Mouse (Mus musculus) thymus, adult 2 months (tissue): ENCODE measurements around the gene Pdcl2. TPM values are rescaled to one million over a fixed set of nuclear protein-coding genes. Genes with fewer than 3 reads are reported as not detected.

Source experiments
- DNase-seq: peaks from one replicate; pipeline ENCODE4 v3.0.0; 2021
- H3K27ac ChIP-seq: fragments of 200-500 bp; 2 replicates; pipeline ENCODE4 v1.5.1; 2012; ENCODE audit warnings: low read length, control low read depth; ENCODE audit not compliant: control insufficient read depth, insufficient read depth
- H3K27me3 ChIP-seq: fragments of 200-500 bp; 2 replicates; pipeline ENCODE4 v1.6.1; 2012; ENCODE audit warnings: mild to moderate bottlenecking, low read length, moderate library complexity, mixed read lengths; ENCODE audit not compliant: control insufficient read depth, insufficient read depth
- H3K36me3 ChIP-seq: fragments of 200-500 bp; 2 replicates; pipeline ENCODE4 v1.6.1; 2012; ENCODE audit warnings: mild to moderate bottlenecking, low read length, moderate library complexity; ENCODE audit not compliant: control insufficient read depth, insufficient read depth
- H3K4me1 ChIP-seq: fragments of 200-500 bp; replicated peaks from 2 replicates; pipeline ENCODE4 v1.6.1; 2012; ENCODE audit warnings: low read length; ENCODE audit not compliant: control insufficient read depth, insufficient read depth
- H3K4me3 ChIP-seq: fragments of 200-500 bp; 2 replicates; pipeline ENCODE4 v1.5.1; 2012; ENCODE audit warnings: mild to moderate bottlenecking, low read length, control low read depth, moderate library complexity; ENCODE audit not compliant: control insufficient read depth, insufficient read depth
- CTCF ChIP-seq: fragments of 200-500 bp; IDR thresholded peaks from 2 replicates; pipeline ENCODE4 v1.5.1; 2012; ENCODE audit warnings: mild to moderate bottlenecking, control low read depth, low read length, moderate library complexity, borderline replicate concordance; ENCODE audit not compliant: control insufficient read depth, poor library complexity, insufficient read depth; ENCODE audit errors: extremely low read depth
- POLR2A ChIP-seq: fragments of 200-500 bp; IDR thresholded peaks from 2 replicates; pipeline ENCODE4 v1.6.1; 2012; ENCODE audit warnings: mild to moderate bottlenecking, low read length, control low read depth, moderate library complexity; ENCODE audit not compliant: control insufficient read depth, poor library complexity, insufficient read depth; ENCODE audit errors: extremely low read depth
- WGBS: fragments of 180-500 bp; shearing (Covaris S2); methylation state at CpG from one replicate; pipeline ENCODE4 v1.1.7; 2018; 5-methylcytosine and 5-hydroxymethylcytosine counted together
- polyA plus RNA-seq: library from polyadenylated mRNA; depleted of rRNA; stranded (reverse); fragments of >200 nt; gene quantifications from 2 replicates; pipeline ENCODE4 v1.2.3, GENCODE M21; 2012; rRNA removed

Pdcl2 gene
- polyA plus RNA-seq, 1 experiment, result not detected

GRCm38 (mm10) chr5:76285699-76286098 is 45.3 kb downstream of the Pdcl2 start:
- 92% methylated on average over 4 of the region's 4 CpGs for WGBS
- no peak for DNase-seq
- Histone ChIP-seq H3K36me3 (no peaks in the 10 kb centered on the region), H3K4me3 (no peak overlapping the region), H3K4me1 (no peaks in the 10 kb centered on the region), H3K27me3 (no peaks in the 10 kb centered on the region), H3K27ac (no peak overlapping the region)
- no peak for TF ChIP-seq CTCF
- no peak for TF ChIP-seq POLR2A

DNA sequence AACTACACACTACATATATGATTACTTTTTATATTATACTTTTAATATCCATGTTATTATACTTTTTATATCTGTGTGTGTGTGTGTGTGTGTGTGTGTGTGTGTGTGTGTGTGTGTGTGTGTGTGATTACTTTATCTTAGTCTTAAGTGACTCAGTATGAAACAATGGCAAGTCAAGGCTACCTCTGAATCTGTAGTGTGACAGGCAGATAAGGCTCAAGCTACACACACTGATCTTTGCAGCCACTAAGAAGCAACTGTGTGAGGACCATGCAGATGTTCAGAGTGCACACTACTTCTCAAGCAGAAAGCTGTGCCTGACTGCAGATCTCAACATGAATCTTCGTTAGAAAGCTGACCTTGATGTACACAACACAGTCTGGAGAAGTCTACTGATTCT is 47.1 kb downstream of the Pdcl2 start:
- H3K4me1 ChIP-seq, result no peaks in the 10 kb centered on the region

DNA sequence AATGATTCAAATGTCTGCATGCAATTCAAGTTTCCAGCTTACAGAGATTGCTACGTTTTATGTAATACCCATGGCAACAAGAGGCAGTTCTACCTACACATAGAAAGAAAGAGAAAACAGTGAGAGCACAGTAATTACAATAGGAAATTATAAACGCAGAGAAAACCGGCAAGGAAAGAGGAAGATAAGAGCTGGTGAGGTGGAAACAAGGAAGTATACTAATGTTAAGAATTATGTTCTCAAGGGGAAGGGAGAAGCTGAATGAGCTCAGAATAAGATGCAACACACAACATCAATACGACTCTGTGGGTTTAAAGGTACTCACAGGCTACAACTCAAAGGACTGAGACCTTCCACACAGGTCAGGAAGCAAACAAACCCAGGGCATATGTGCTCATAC is 56.0 kb downstream of the Pdcl2 start:
- H3K27me3 ChIP-seq, result no peaks in the 10 kb centered on the region
- H3K4me1 ChIP-seq, result no peaks in the 10 kb centered on the region
- no peak for DNase-seq
- TF ChIP-seq POLR2A (no peak), CTCF (no peak)
- H3K27ac ChIP-seq, result no peak overlapping the region
- 37% methylated on average over 4 of the region's 4 CpGs for WGBS
- no peak overlapping the region for H3K4me3 ChIP-seq
- H3K36me3 ChIP-seq, result no peaks in the 10 kb centered on the region

More for the DNA sequence above, 47.1 kb downstream of the Pdcl2 start:
- no peak overlapping the region for H3K27ac ChIP-seq
- H3K36me3 ChIP-seq, result no peaks in the 10 kb centered on the region
- 96% methylated on average over 1 of the region's 1 CpGs for WGBS
- H3K4me3 ChIP-seq, result no peak overlapping the region
- no peaks in the 10 kb centered on the region for H3K27me3 ChIP-seq
- DNase-seq, result no peak
- TF ChIP-seq POLR2A (no peak), CTCF (no peak)

Other genes with a start within 250 kb of the Pdcl2 start
- gene Srd5a3, start 190.9 kb downstream of the Pdcl2 start, polyA plus RNA-seq, result 139 and 150 TPM in 2 replicates
- gene Tmem165, start 147.3 kb downstream of the Pdcl2 start, polyA plus RNA-seq, result 63.9 and 94.6 TPM in 2 replicates
- gene Clock, start 26.4 kb downstream of the Pdcl2 start, polyA plus RNA-seq, result 7.7 and 8.4 TPM in 2 replicates
- not detected in 2 replicates for gene Nmu, start 32.6 kb upstream of the Pdcl2 start, polyA plus RNA-seq
- gene Gm7271, start 152.9 kb upstream of the Pdcl2 start, polyA plus RNA-seq, result not detected in 2 replicates
- 21.4 and 27.2 TPM in 2 replicates for gene Exoc1, start 198.2 kb upstream of the Pdcl2 start, polyA plus RNA-seq